Mouse (Mus musculus) heart, embryonic 15.5 days (tissue): Measurements from ENCODE around the gene Zfp366. TPM values are rescaled to one million over a fixed set of nuclear protein-coding genes. Genes with fewer than 3 reads are reported as not detected.
"Not testable (repeated sequence)": the region's sequence is repeated elsewhere in the genome, so short reads cannot be mapped to it uniquely, and the experiment has no call there.

Experiments used
- ATAC-seq: fragments of 200-750 bp; cut with Nextera tagmentation; replicated peaks from 2 replicates; pipeline ENCODE4 v1.8.0; 2017; ENCODE audit warnings: low read depth, moderate TSS enrichment; ENCODE audit not compliant: insufficient number of reproducible peaks, insufficient read depth, low FRiP score
- H3K27ac ChIP-seq: fragments of 300-500 bp; sonication (generic); 2 replicates; pipeline ENCODE4 v1.5.1; 2015; ENCODE audit warnings: mild to moderate bottlenecking, inconsistent platforms
- H3K27me3 ChIP-seq: fragments of 300-500 bp; sonication (generic); 2 replicates; pipeline ENCODE4 v1.6.1; 2015; ENCODE audit warnings: inconsistent platforms
- H3K36me3 ChIP-seq: fragments of 300-500 bp; sonication (generic); 2 replicates; pipeline ENCODE4 v1.6.1; 2015; ENCODE audit warnings: mild to moderate bottlenecking, inconsistent platforms
- H3K4me1 ChIP-seq: fragments of 300-500 bp; sonication (generic); replicated peaks from 2 replicates; pipeline ENCODE4 v1.6.1; 2015; ENCODE audit warnings: inconsistent platforms
- H3K4me2 ChIP-seq: fragments of 300-500 bp; sonication (generic); 2 replicates; pipeline ENCODE4 v1.6.1; 2015; ENCODE audit warnings: inconsistent platforms, mild to moderate bottlenecking, moderate library complexity
- H3K4me3 ChIP-seq: fragments of 300-500 bp; sonication (generic); 2 replicates; pipeline ENCODE4 v1.5.1; 2015; ENCODE audit warnings: mild to moderate bottlenecking, inconsistent platforms
- H3K9ac ChIP-seq: fragments of 300-500 bp; sonication (generic); 2 replicates; pipeline ENCODE4 v1.6.1; 2015; ENCODE audit warnings: mild to moderate bottlenecking, inconsistent platforms
- H3K9me3 ChIP-seq: fragments of 300-500 bp; sonication (generic); replicated peaks from 2 replicates; pipeline ENCODE4 v1.6.1; 2016; ENCODE audit warnings: inconsistent platforms
- WGBS: fragments of 180-500 bp; shearing (Covaris S2); methylation state at CpG from one replicate; pipeline ENCODE4 v1.1.7; 2015; ENCODE audit warnings: mixed read lengths; 5-methylcytosine and 5-hydroxymethylcytosine counted together
- polyA plus RNA-seq: library from polyadenylated mRNA; unstranded; fragments of >200 nt; fragmentation: Nextera tagmentation; extraction: Ambion mirVana; gene quantifications from 2 replicates; pipeline ENCODE4 v1.2.1, GENCODE M21; 2015

Zfp366 gene
- polyA plus RNA-seq, 1 experiment from 2014 or later, result 0.62 TPM

GRCm38 (mm10) chr13:99163071-99163470 lies 21.6 kb upstream of the Zfp366 start:
- Histone ChIP-seq H3K9ac (no peak overlapping the region), H3K36me3 (no peaks in the 10 kb centered on the region), H3K4me1 (peaks cover 9% of the 10 kb centered on the region), H3K27me3 (no peaks in the 10 kb centered on the region), H3K27ac (0 out of 2 replicates have a peak overlapping the region, but pooled peaks have one; percentile 35), H3K9me3 (no peaks in the 10 kb centered on the region), H3K4me2 (no peak overlapping the region), H3K4me3 (no peak overlapping the region)
- no peak for ATAC-seq
- WGBS, result 61% methylated on average over 4 of the region's 4 CpGs

DNA sequence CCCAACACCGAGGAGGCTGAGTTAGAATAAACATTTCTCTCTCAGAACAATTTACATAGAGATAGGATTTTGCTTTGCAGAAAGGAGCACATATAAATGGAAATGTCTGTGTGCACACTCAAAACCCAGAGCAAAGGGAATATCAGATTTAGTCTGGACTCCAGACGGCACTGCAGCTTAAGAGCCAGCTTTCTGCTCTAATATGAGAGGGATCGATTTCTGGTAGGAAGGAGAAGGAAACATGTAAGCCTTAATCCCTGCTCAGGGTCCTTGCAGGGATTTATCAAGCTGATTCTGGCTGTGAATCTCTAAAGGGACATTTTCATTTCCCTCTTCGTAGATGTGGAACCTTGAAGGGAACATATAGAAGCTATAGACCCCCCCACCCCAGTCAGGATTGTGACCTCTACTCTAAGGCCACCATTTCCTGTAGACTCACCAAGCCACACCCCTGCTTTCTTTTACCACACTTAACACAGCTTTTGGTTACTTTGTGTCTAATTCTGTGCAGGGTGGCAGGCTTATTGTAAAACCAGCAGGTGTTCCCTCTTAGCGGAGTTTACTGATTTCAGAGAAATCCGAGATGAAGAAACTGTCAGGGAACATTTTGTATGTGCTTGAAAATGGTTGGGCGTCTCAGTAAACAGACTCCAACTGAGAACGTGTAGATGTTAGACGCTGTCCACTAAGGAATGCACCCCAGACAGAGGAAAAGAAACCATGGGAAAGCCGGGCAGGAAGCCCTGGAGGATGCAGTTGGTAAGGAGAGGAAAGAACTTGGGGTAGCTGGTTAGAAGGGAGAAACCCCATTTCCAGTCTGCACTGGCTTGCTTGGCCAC lies 20.9 kb upstream of the Zfp366 start:
- Histone ChIP-seq H3K27me3 (no peaks in the 10 kb centered on the region), H3K4me3 (no peak overlapping the region), H3K9ac (no peak overlapping the region), H3K27ac (peak overlapping the region; percentile 35; the same call in 1 of the 2 replicates), H3K9me3 (no peaks in the 10 kb centered on the region), H3K36me3 (no peaks in the 10 kb centered on the region), H3K4me2 (no peak overlapping the region), H3K4me1 (peaks cover 9% of the 10 kb centered on the region)
- no peak for ATAC-seq
- WGBS, result 43% methylated on average over 10 of the region's 10 CpGs

DNA sequence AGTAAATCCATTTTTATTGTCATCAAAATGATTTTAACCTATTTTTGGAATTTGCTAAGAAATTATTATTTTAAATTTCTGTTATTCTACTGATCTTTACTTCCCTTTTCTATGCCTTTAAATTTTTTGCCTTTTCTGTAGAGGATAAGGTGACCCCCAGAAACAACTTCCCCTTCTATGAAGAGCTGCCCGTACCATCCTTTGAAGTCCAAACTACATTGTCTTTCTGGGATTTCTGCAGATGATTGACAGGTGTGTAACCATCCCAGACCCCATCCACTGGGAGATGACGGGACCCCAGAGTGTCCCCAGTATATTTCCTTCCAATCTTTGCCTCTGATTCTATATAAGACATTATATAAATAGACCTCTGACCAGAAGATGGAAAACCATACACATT lies 20.3 kb upstream of the Zfp366 start:
- H3K36me3 ChIP-seq, result no peaks in the 10 kb centered on the region
- no peak overlapping the region for H3K27ac ChIP-seq
- ATAC-seq, result no peak
- no peak overlapping the region for H3K4me2 ChIP-seq
- no peak overlapping the region for H3K9ac ChIP-seq
- WGBS, result 80% methylated on average over 2 of the region's 2 CpGs
- H3K4me3 ChIP-seq, result no peak overlapping the region
- H3K9me3 ChIP-seq, result no peaks in the 10 kb centered on the region
- H3K27me3 ChIP-seq, result no peaks in the 10 kb centered on the region
- peaks cover 9% of the 10 kb centered on the region for H3K4me1 ChIP-seq

- no peak overlapping the region for H3K4me3 ChIP-seq
- H3K27me3 ChIP-seq, result no peaks in the 10 kb centered on the region
- H3K9ac ChIP-seq, result no peak overlapping the region
- H3K4me2 ChIP-seq, result no peak overlapping the region
- WGBS, result 65% methylated on average over 6 of the region's 6 CpGs
- H3K36me3 ChIP-seq, result no peaks in the 10 kb centered on the region
- peak; percentile 39; the same call in 1 of the 2 replicates for ATAC-seq
- H3K27ac ChIP-seq, result no peak overlapping the region
- no peaks in the 10 kb centered on the region; the same call in 1 of the 2 replicates for H3K4me1 ChIP-seq
- H3K9me3 ChIP-seq, result no peaks in the 10 kb centered on the region
These were observed 15.2 kb upstream of the Zfp366 start for GRCm38 (mm10) chr13:99169401-99169800.

GRCm38 (mm10) chr13:99170337-99170736 lies 14.3 kb upstream of the Zfp366 start:
- no peaks in the 10 kb centered on the region for H3K36me3 ChIP-seq
- no peak overlapping the region for H3K9ac ChIP-seq
- no peak for ATAC-seq
- no peak overlapping the region for H3K27ac ChIP-seq
- H3K4me2 ChIP-seq, result no peak overlapping the region
- H3K4me3 ChIP-seq, result no peak overlapping the region
- peaks cover 9% of the 10 kb centered on the region for H3K4me1 ChIP-seq
- 23% methylated on average over 2 of the region's 2 CpGs for WGBS
- no peaks in the 10 kb centered on the region for H3K27me3 ChIP-seq
- H3K9me3 ChIP-seq, result no peaks in the 10 kb centered on the region

GRCm38 (mm10) chr13:99173849-99174248 lies 10.8 kb upstream of the Zfp366 start:
- H3K27me3 ChIP-seq, result no peaks in the 10 kb centered on the region
- no peak overlapping the region for H3K9ac ChIP-seq
- H3K4me2 ChIP-seq, result no peak overlapping the region
- ATAC-seq, result no peak
- no peaks in the 10 kb centered on the region for H3K36me3 ChIP-seq
- peaks cover 14% of the 10 kb centered on the region for H3K4me1 ChIP-seq
- no peaks in the 10 kb centered on the region for H3K9me3 ChIP-seq
- 44% methylated on average over 4 of the region's 4 CpGs for WGBS
- no peak overlapping the region for H3K4me3 ChIP-seq
- H3K27ac ChIP-seq, result no peak overlapping the region; the same call in 1 of the 2 replicates

GRCm38 (mm10) chr13:99182828-99183227 lies 1.8 kb upstream of the Zfp366 start:
- ATAC-seq, H3K4me3 ChIP-seq, H3K9ac ChIP-seq, H3K9me3 ChIP-seq, H3K36me3 ChIP-seq, H3K27me3 ChIP-seq, H3K27ac ChIP-seq, H3K4me2 ChIP-seq: not testable (repeated sequence)
- peaks cover 33% of the 10 kb centered on the region for H3K4me1 ChIP-seq
- 80% methylated on average over 3 of the region's 3 CpGs for WGBS

GRCm38 (mm10) chr13:99183257-99183895 lies 1.2 kb upstream of the Zfp366 start:
- no peak overlapping the region for H3K9ac ChIP-seq
- H3K27me3 ChIP-seq, result no peaks in the 10 kb centered on the region
- WGBS, result 83% methylated on average over 3 of the region's 3 CpGs
- no peak for ATAC-seq
- H3K4me3 ChIP-seq, result no peak overlapping the region
- H3K4me2 ChIP-seq, result no peak overlapping the region
- peaks cover 33% of the 10 kb centered on the region for H3K4me1 ChIP-seq
- no peaks in the 10 kb centered on the region for H3K9me3 ChIP-seq
- no peak overlapping the region for H3K27ac ChIP-seq
- H3K36me3 ChIP-seq, result no peaks in the 10 kb centered on the region

DNA sequence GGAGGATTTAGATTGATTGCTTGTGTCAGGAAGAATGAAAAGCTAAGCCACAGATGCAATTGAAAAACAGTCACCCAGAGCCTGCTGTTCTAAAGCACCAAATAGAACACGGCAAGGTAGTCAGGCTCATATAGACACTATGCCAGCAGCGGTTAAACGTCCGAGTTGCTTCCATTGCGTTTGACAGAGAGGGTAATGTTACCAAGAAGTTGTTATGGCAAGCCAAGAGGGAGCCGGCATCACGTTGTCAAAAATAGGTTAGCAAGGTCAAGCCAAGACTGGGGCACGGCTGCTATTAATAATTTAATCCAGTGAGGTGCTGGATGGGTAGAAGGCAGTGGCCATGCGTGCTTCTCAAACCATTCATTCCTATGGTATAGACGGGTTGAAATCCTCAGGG lies 950 bp downstream of the Zfp366 start:
- no peak overlapping the region for H3K9ac ChIP-seq
- H3K27ac ChIP-seq, result peak overlapping the region; percentile 52
- no peak for ATAC-seq

GRCm38 (mm10) chr13:99186138-99186853 lies 1.7 kb downstream of the Zfp366 start:
- Histone ChIP-seq H3K4me1 (peaks cover 38% of the 10 kb centered on the region), H3K9ac (0 out of 2 replicates have a peak overlapping the region, but pooled peaks have one; percentile 22), H3K27ac (no peak overlapping the region), H3K4me2 (peak overlapping the region; percentile 35; the same call in 1 of the 2 replicates), H3K4me3 (peak overlapping the region; percentile 23), H3K36me3 (no peaks in the 10 kb centered on the region), H3K9me3 (no peaks in the 10 kb centered on the region), H3K27me3 (no peaks in the 10 kb centered on the region)
- ATAC-seq, result no peak
- WGBS, result 93% methylated on average over 10 of the region's 10 CpGs

More for the DNA sequence above, 950 bp downstream of the Zfp366 start:
- H3K27me3 ChIP-seq, result no peaks in the 10 kb centered on the region
- H3K36me3 ChIP-seq, result no peaks in the 10 kb centered on the region
- H3K9me3 ChIP-seq, result no peaks in the 10 kb centered on the region
- peaks cover 32% of the 10 kb centered on the region for H3K4me1 ChIP-seq
- H3K4me3 ChIP-seq, result peak overlapping the region; percentile 23
- 54% methylated on average over 10 of the region's 10 CpGs for WGBS
- H3K4me2 ChIP-seq, result peak overlapping the region; percentile 11; the same call in 1 of the 2 replicates

- Histone ChIP-seq H3K4me1 (peaks cover 39% of the 10 kb centered on the region), H3K4me3 (no peak overlapping the region), H3K4me2 (peak overlapping the region; percentile 35; the same call in 1 of the 2 replicates), H3K36me3 (no peaks in the 10 kb centered on the region), H3K9me3 (no peaks in the 10 kb centered on the region), H3K27ac (no peak overlapping the region), H3K27me3 (no peaks in the 10 kb centered on the region), H3K9ac (no peak overlapping the region)
- ATAC-seq, result no peak
- 82% methylated on average over 7 of the region's 7 CpGs for WGBS
These were observed 2.2 kb downstream of the Zfp366 start for GRCm38 (mm10) chr13:99186859-99187258.
